Mouse (Mus musculus): ENCODE data around the gene 1110008P14Rik. TPM values are rescaled to one million over a fixed set of nuclear protein-coding genes. Genes with fewer than 3 reads are reported as not detected.

Gene 1110008P14Rik
- polyA plus RNA-seq (2014; fragmentation: Illumina TruSeq; extraction: RNeasy Lipid Tissue Mini Kit (QIAGEN cat#74804); ENCODE audit: low read depth, low replicate concordance) = 149 TPM

GRCm38 (mm10) chr2:32381775-32382223 is at the start of gene 1110008P14Rik:
Gene 1110008P14Rik (minus strand): TSS chr2:32381938.

GRCm38 (mm10) chr2:32395484-32395945 is 13.8 kb upstream of the 1110008P14Rik start, which contains the start of gene Ptges2:
Gene Ptges2 (plus strand): TSS chr2:32395896.

GRCm38 (mm10) chr2:32387706-32388490 is 6.2 kb upstream of the 1110008P14Rik start, which contains the start of gene Lcn2:
Gene Lcn2 (minus strand): TSS chr2:32388252.

DNA sequence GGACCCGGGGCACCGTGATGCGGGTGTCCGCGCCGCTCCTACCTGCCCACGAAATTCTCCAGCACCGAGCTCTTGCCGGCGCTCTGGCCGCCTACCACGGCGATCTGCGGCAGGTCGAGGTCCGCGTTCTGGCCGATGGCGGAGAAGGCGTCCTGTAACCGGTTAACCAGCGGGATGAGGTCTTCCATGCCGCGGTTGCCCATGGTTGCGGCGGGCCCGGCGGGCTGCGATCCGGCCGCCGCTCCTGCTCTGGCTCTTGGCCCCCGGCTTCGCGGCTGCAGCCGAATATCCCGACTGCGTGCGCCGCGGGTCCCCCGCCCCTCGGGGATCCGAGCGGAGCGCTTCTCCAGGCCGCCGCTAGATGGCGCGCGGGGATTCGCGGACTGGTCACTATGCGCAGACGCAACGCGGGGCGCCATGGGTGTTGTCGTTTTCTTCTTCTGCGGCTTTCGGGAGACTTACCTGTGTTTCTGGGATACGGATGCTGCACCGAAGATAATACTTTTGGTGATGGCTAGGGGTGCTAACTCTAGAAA is 28.7 kb downstream of the 1110008P14Rik start, which contains the start of gene Dnm1:
TSS of gene Dnm1 (minus strand) at position 332 of the 536 bp plus-strand sequence.

DNA sequence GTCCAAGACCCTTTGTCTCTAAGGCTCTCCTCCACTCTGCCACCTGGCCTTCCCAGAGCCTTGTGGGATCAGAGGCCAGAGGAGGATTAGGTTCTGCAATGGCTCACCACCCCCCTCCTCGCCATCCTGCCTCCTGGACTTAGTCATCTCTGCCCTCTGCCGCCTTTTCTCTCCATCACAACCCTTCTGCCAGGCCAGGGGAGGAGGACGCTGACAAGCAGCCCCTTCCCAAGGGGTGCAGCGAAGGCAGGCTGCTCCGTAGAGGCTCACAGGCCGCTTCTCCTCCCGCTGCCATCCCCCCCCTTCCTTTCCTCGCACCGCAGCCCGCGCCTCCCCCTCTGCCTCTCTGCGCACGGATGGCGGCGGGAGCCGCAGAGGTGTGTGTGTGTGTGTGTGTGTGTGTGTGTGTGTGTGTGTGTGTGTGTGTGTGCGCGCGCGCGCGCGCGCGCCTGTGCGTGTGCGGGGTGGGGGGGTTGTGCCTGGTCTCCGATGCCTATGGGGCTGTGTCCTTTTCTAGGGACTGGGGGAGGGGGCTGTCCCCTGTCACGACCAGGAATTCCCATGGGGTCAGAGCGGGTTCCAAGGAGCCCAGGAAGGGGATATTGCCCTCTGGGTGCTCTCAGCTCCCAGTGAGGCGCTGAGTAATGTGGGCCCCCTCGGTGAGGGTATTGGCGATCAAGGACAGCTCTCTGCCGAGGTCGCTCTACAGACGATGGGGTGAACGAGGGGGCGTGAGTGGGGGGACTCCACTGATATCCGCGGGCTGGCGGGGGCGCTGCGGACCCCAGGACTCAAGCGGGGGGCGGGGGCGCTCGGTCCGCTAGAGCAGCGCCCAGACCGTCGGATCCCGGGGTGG is 29.4 kb downstream of the 1110008P14Rik start, which contains the start of gene Ciz1:
TSS of gene Ciz1 (plus strand) at position 177 of the 856 bp plus-strand sequence.

Other genes with a start within 250 kb of the 1110008P14Rik start
- gene Prrc2b, start 230.9 kb downstream of the 1110008P14Rik start, polyA plus RNA-seq (2014; fragmentation: Illumina TruSeq; extraction: RNeasy Lipid Tissue Mini Kit (QIAGEN cat#74804); ENCODE audit: low read depth, low replicate concordance) = 70.3 TPM
- gene Pomt1, start 145.3 kb downstream of the 1110008P14Rik start, polyA plus RNA-seq (2014; fragmentation: Illumina TruSeq; extraction: RNeasy Lipid Tissue Mini Kit (QIAGEN cat#74804); ENCODE audit: low read depth, low replicate concordance) = 28.9 TPM
- 132 TPM for gene Uck1, start 121.8 kb downstream of the 1110008P14Rik start, polyA plus RNA-seq (2014; fragmentation: Illumina TruSeq; extraction: RNeasy Lipid Tissue Mini Kit (QIAGEN cat#74804); ENCODE audit: low read depth, low replicate concordance)
- gene Golga2, start 94.6 kb downstream of the 1110008P14Rik start, polyA plus RNA-seq (2014; fragmentation: Illumina TruSeq; extraction: RNeasy Lipid Tissue Mini Kit (QIAGEN cat#74804); ENCODE audit: low read depth, low replicate concordance) = 56.8 TPM
- gene Swi5, start 93.9 kb downstream of the 1110008P14Rik start, polyA plus RNA-seq (2014; fragmentation: Illumina TruSeq; extraction: RNeasy Lipid Tissue Mini Kit (QIAGEN cat#74804); ENCODE audit: low read depth, low replicate concordance) = 435 TPM
- 72.0 TPM for gene Ciz1, start 29.6 kb downstream of the 1110008P14Rik start, polyA plus RNA-seq (2014; fragmentation: Illumina TruSeq; extraction: RNeasy Lipid Tissue Mini Kit (QIAGEN cat#74804); ENCODE audit: low read depth, low replicate concordance)
- gene Dnm1, start 28.6 kb downstream of the 1110008P14Rik start, polyA plus RNA-seq (2014; fragmentation: Illumina TruSeq; extraction: RNeasy Lipid Tissue Mini Kit (QIAGEN cat#74804); ENCODE audit: low read depth, low replicate concordance) = 15.8 TPM
- 3,725 TPM for gene Lcn2, start 6.3 kb upstream of the 1110008P14Rik start, polyA plus RNA-seq (2014; fragmentation: Illumina TruSeq; extraction: RNeasy Lipid Tissue Mini Kit (QIAGEN cat#74804); ENCODE audit: low read depth, low replicate concordance)
- gene Ptges2, start 14.0 kb upstream of the 1110008P14Rik start, polyA plus RNA-seq (2014; fragmentation: Illumina TruSeq; extraction: RNeasy Lipid Tissue Mini Kit (QIAGEN cat#74804); ENCODE audit: low read depth, low replicate concordance) = 33.6 TPM
- gene Naif1, start 68.5 kb upstream of the 1110008P14Rik start, polyA plus RNA-seq (2014; fragmentation: Illumina TruSeq; extraction: RNeasy Lipid Tissue Mini Kit (QIAGEN cat#74804); ENCODE audit: low read depth, low replicate concordance) = 3.6 TPM
- gene Slc25a25, start 69.5 kb upstream of the 1110008P14Rik start, polyA plus RNA-seq (2014; fragmentation: Illumina TruSeq; extraction: RNeasy Lipid Tissue Mini Kit (QIAGEN cat#74804); ENCODE audit: low read depth, low replicate concordance) = 25.0 TPM
- gene Fam102a, start 153.4 kb upstream of the 1110008P14Rik start, polyA plus RNA-seq (2014; fragmentation: Illumina TruSeq; extraction: RNeasy Lipid Tissue Mini Kit (QIAGEN cat#74804); ENCODE audit: low read depth, low replicate concordance) = 29.4 TPM
- gene Dpm2, start 188.9 kb upstream of the 1110008P14Rik start, polyA plus RNA-seq (2014; fragmentation: Illumina TruSeq; extraction: RNeasy Lipid Tissue Mini Kit (QIAGEN cat#74804); ENCODE audit: low read depth, low replicate concordance) = 87.5 TPM
- not detected for gene Pip5kl1, start 192.9 kb upstream of the 1110008P14Rik start, polyA plus RNA-seq (2014; fragmentation: Illumina TruSeq; extraction: RNeasy Lipid Tissue Mini Kit (QIAGEN cat#74804); ENCODE audit: low read depth, low replicate concordance)
- gene 9430097D07Rik, start 193.7 kb upstream of the 1110008P14Rik start, polyA plus RNA-seq (2014; fragmentation: Illumina TruSeq; extraction: RNeasy Lipid Tissue Mini Kit (QIAGEN cat#74804); ENCODE audit: low read depth, low replicate concordance) = not detected
- gene St6galnac4, start 205.2 kb upstream of the 1110008P14Rik start, polyA plus RNA-seq (2014; fragmentation: Illumina TruSeq; extraction: RNeasy Lipid Tissue Mini Kit (QIAGEN cat#74804); ENCODE audit: low read depth, low replicate concordance) = 28.3 TPM
- 24.1 TPM for gene St6galnac6, start 217.8 kb upstream of the 1110008P14Rik start, polyA plus RNA-seq (2014; fragmentation: Illumina TruSeq; extraction: RNeasy Lipid Tissue Mini Kit (QIAGEN cat#74804); ENCODE audit: low read depth, low replicate concordance)
- 38.9 TPM for gene Ak1, start 239.8 kb upstream of the 1110008P14Rik start, polyA plus RNA-seq (2014; fragmentation: Illumina TruSeq; extraction: RNeasy Lipid Tissue Mini Kit (QIAGEN cat#74804); ENCODE audit: low read depth, low replicate concordance)